Mouse (Mus musculus): ENCODE results near the gene Stap2.
A peak's percentile ranks its signal among the peaks of the same experiment; 100 is the strongest.

Stap2 gene

GRCm38 (mm10) chr17:56005415-56006061, at the start of gene Stap2, which contains the start of gene Mpnd:
Gene Stap2 (minus strand): TSS chr17:56005584.
Gene Mpnd (plus strand): TSS chr17:56005711.
- DNase-seq (ENCODE audit: low spot score in 2 of 2): no peak

- no peak for DNase-seq (ENCODE audit: low spot score in 2 of 2)
These were observed 49.6 kb upstream of the Stap2 start for GRCm38 (mm10) chr17:56054938-56055337.

GRCm38 (mm10) chr17:56051369-56051768, 46.0 kb upstream of the Stap2 start:
- no peak for DNase-seq (ENCODE audit: low spot score in 2 of 2)

GRCm38 (mm10) chr17:56040857-56041163, 35.4 kb upstream of the Stap2 start:
- DNase-seq (ENCODE audit: low spot score in 2 of 2): no peak

- DNase-seq (ENCODE audit: low spot score in 2 of 2): peak; percentile 94 to 96
These were observed 34.9 kb upstream of the Stap2 start, which contains the start of gene Chaf1a for GRCm38 (mm10) chr17:56040030-56040856. Gene Chaf1a (plus strand): TSS chr17:56040439.

- DNase-seq (ENCODE audit: low spot score in 2 of 2): no peak
These were observed 34.0 kb upstream of the Stap2 start for GRCm38 (mm10) chr17:56039345-56039744.

- no peak for DNase-seq (ENCODE audit: low spot score in 2 of 2)
These were observed 33.3 kb upstream of the Stap2 start for GRCm38 (mm10) chr17:56038583-56039261.

- DNase-seq (ENCODE audit: low spot score in 2 of 2): no peak
These were observed 31.5 kb upstream of the Stap2 start for GRCm38 (mm10) chr17:56036901-56037287.

- peak; percentile 98 to 99 for DNase-seq (ENCODE audit: low spot score in 2 of 2)
These were observed 31.0 kb upstream of the Stap2 start, which contains the start of gene Sh3gl1 for GRCm38 (mm10) chr17:56036176-56036900. Gene Sh3gl1 (minus strand): TSS chr17:56036635.

- no peak for DNase-seq (ENCODE audit: low spot score in 2 of 2)
These were observed 29.8 kb upstream of the Stap2 start for GRCm38 (mm10) chr17:56035216-56035615.

- no peak for DNase-seq (ENCODE audit: low spot score in 2 of 2)
These were observed 29.3 kb upstream of the Stap2 start for GRCm38 (mm10) chr17:56034726-56035100.

GRCm38 (mm10) chr17:56034040-56034725, 28.8 kb upstream of the Stap2 start:
- DNase-seq (ENCODE audit: low spot score in 2 of 2): no peak

GRCm38 (mm10) chr17:56032831-56033230, 27.4 kb upstream of the Stap2 start:
- DNase-seq (ENCODE audit: low spot score in 2 of 2): peak; percentile 74 to 75

- no peak for DNase-seq (ENCODE audit: low spot score in 2 of 2)
These were observed 26.8 kb upstream of the Stap2 start for GRCm38 (mm10) chr17:56032127-56032733.

- DNase-seq (ENCODE audit: low spot score in 2 of 2): no peak
These were observed 26.0 kb upstream of the Stap2 start for GRCm38 (mm10) chr17:56031431-56031830.

- peak; percentile 34 to 36 for DNase-seq (ENCODE audit: low spot score in 2 of 2)
These were observed 25.5 kb upstream of the Stap2 start for GRCm38 (mm10) chr17:56030919-56031318.

- no peak for DNase-seq (ENCODE audit: low spot score in 2 of 2)
These were observed 25.0 kb upstream of the Stap2 start for GRCm38 (mm10) chr17:56030238-56030870.

GRCm38 (mm10) chr17:56027801-56028441, 22.5 kb upstream of the Stap2 start:
- DNase-seq (ENCODE audit: low spot score in 2 of 2): no peak

GRCm38 (mm10) chr17:56026881-56027280, 21.5 kb upstream of the Stap2 start:
- no peak for DNase-seq (ENCODE audit: low spot score in 2 of 2)

- no peak for DNase-seq (ENCODE audit: low spot score in 2 of 2)
These were observed 20.9 kb upstream of the Stap2 start for GRCm38 (mm10) chr17:56026303-56026702.
